ENCODE assay signal across 21 mouse cellular contexts in the genomic region with DNA sequence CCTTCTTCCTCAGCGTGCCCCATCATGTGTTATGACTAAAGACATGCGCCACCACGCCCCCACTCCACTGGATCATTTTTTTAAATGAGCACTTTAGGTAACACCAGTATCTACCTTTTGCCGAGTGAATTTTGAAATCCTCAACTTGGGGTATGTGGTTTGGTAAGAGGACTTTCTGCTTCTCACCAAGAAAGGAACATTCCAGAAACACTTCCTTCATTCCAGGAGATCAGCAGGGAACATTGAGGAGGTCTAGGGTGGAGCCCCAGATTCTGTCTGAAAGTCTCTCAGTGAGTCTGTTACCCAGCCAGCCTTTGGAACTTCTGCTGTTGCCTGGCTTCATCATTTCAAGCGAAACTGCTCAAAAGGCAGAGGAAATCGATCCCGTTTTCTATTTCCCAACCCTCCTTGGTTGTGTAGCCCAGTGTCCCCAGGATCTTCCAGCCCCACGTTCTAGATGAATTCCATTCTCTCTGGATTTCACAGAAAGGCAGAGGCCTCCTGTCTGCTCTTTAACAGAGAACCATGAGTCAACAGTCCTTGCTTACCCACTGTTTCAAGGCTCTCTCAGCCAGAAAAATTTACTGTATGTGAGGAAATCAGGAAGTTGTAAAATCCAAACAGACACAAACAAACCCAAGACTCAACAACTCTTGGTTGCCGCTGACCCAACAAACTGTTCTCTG. TPM values are rescaled to one million over a fixed set of nuclear protein-coding genes. Genes with fewer than 3 reads are reported as not detected.
DNase-seq lines count a peak whose midpoint lies in the region; ATAC-seq lines count a peak whose summit lies in the region.
"Had no signal": no experiment of that assay in that cellular context is flagged by ENCODE, and none has a peak within 500 bp of the region (broad histone marks: within the 10 kb centered on the region; RNA-seq: fewer than 3 reads in every experiment).

No protein-coding gene starts in this region.

- no peaks in the 10 kb centered on the region for H3K36me3 ChIP-seq in liver, embryonic 16.5 days (ENCODE audit: control insufficient read depth, insufficient read depth)
- H3K36me3 ChIP-seq: embryonic facial prominence, embryonic 12.5 days; midbrain, embryonic 12.5 days; stomach, embryonic 15.5 days had no signal

- H3K27me3 ChIP-seq in liver, embryonic 16.5 days (ENCODE audit: control insufficient read depth, insufficient read depth, low read depth, low read length), result no peaks in the 10 kb centered on the region
- H3K27me3 ChIP-seq: CH12.LX; embryonic facial prominence, embryonic 12.5 days; heart, embryonic 13.5 days; stomach, embryonic 15.5 days had no signal

- DNase-seq in adrenal gland, adult (ENCODE audit: inconsistent age in 2 of 2, low spot score in 1 of 2), result peak; percentile 32 to 87
- DNase-seq in adrenal gland, adult 8-10 months, result no peak
- no peak for DNase-seq in liver
- DNase-seq in left cerebral cortex, adult 9 months (ENCODE audit: low spot score in 2 of 2), result no peak
- DNase-seq in neural tube, embryonic 10.5 days (ENCODE audit: extremely low spot score, low spot score), result no peak
- DNase-seq: cerebellum, adult 11 months; cerebellum, postnatal 36 days; gastrocnemius, postnatal 36 days; kidney, postnatal 10 days; layer of hippocampus, adult 9-11 months; spleen, adult 18-20 months had no signal

- H3K9ac ChIP-seq in liver, embryonic 16.5 days (ENCODE audit: low read depth, low read length), result no peak overlapping the region
- H3K9ac ChIP-seq: embryonic facial prominence, embryonic 12.5 days; heart, embryonic 13.5 days; liver, embryonic 14.5 days; midbrain, embryonic 12.5 days; stomach, embryonic 15.5 days had no signal

- WGBS in liver, embryonic 16.5 days (ENCODE audit: insufficient replicate concordance), result 59% methylated on average over 9 of the region's 9 CpGs

- H3K4me3 ChIP-seq in liver, embryonic 16.5 days (ENCODE audit: low read depth, low read length), result no peak overlapping the region
- H3K4me3 ChIP-seq: embryonic facial prominence, embryonic 12.5 days; heart, embryonic 13.5 days; midbrain, embryonic 12.5 days; myocyte; stomach, embryonic 15.5 days had no signal

- peak; percentile 57; the same call in 1 of the 2 replicates for ATAC-seq in liver, embryonic 16.5 days (ENCODE audit: low read depth)
- ATAC-seq in common myeloid progenitor, adult 5-6 weeks (replicated peaks; ENCODE audit: low read depth, poor library complexity, severe bottlenecking), result 0 out of 2 replicates have a peak, but pooled peaks have one; percentile 11
- peak; percentile 66 for ATAC-seq in megakaryocyte, adult 5-6 weeks (ENCODE audit: poor library complexity, severe bottlenecking)

- H3K4me1 ChIP-seq in liver, embryonic 16.5 days (ENCODE audit: control insufficient read depth, low read depth, low read length), result peaks cover 6% of the 10 kb centered on the region

- H3K4me2 ChIP-seq in liver, embryonic 16.5 days (ENCODE audit: low read depth, low read length), result no peak overlapping the region
- H3K4me2 ChIP-seq: embryonic facial prominence, embryonic 12.5 days; heart, embryonic 13.5 days; midbrain, embryonic 12.5 days; stomach, embryonic 15.5 days had no signal

- peak overlapping the region; percentile 60 for H3K27ac ChIP-seq in liver, embryonic 16.5 days (ENCODE audit: low read length)
- H3K27ac ChIP-seq: embryonic facial prominence, embryonic 12.5 days; heart, embryonic 13.5 days; liver, embryonic 14.5 days; midbrain, embryonic 12.5 days; stomach, embryonic 15.5 days had no signal

- H3K9me3 ChIP-seq in liver, embryonic 16.5 days (replicated peaks; ENCODE audit: control insufficient read depth, low read length), result no peaks in the 10 kb centered on the region
- H3K9me3 ChIP-seq: embryonic facial prominence, embryonic 12.5 days; heart, embryonic 13.5 days; midbrain, embryonic 12.5 days; stomach, embryonic 15.5 days had no signal

RNA-seq across cellular contexts. Expression of gene Atxn1, which starts 9.3 kb away (rescaled TPM):
- 10 to 100 TPM; 32.0 to 59.9 (median 48.1) TPM for total RNA-seq in adrenal gland, adult 8-10 months (2022)
- 2.8 and 3.2 TPM in 2 replicates for polyA plus RNA-seq in liver, embryonic 16.5 days (2015; fragmentation: Nextera tagmentation; extraction: Ambion mirVana)
- total RNA-seq in common myeloid progenitor, adult 5-6 weeks (2017), result 6.9 and 9.0 TPM in 2 replicates
- total RNA-seq in megakaryocyte, adult 5-6 weeks (2015), result 4.8 and 9.0 TPM in 2 replicates
- 5.9 and 22.2 TPM in 2 replicates for total RNA-seq in megakaryocyte, adult 5-6 weeks (2017)

Comparison
In these comparisons a context has a peak if more than half of its experiments do, and no peak if none do; other contexts are left out.
1. DNase-seq: peak in adrenal gland, adult (2 of 2); none in adrenal gland, adult 8-10 months (single experiment), liver (single experiment), left cerebral cortex, adult 9 months (0 of 2) and neural tube, embryonic 10.5 days (single experiment).
2. ATAC-seq: peak in every context shown above with its lines; median percentile 66 in megakaryocyte, adult 5-6 weeks; 57 in liver, embryonic 16.5 days; 11 in common myeloid progenitor, adult 5-6 weeks.